Mouse (Mus musculus) brain, embryonic 18.5 days (tissue): Measurements from ENCODE around the gene 6430571L13Rik.
"Not testable (repeated sequence)": the region's sequence is repeated elsewhere in the genome, so short reads cannot be mapped to it uniquely, and the experiment has no call there.

ENCODE experiments used
- DNase-seq: peaks from one replicate; pipeline ENCODE4 v3.0.0-alpha.2; 2012; ENCODE audit warnings: low read depth, low spot score

The 6430571L13Rik gene

GRCm38 (mm10) chr9:107340267-107340859 is at the start of gene 6430571L13Rik:
Gene 6430571L13Rik, plus strand, starts transcription at chr9:107340602.
- peak; percentile 88 for DNase-seq

DNA sequence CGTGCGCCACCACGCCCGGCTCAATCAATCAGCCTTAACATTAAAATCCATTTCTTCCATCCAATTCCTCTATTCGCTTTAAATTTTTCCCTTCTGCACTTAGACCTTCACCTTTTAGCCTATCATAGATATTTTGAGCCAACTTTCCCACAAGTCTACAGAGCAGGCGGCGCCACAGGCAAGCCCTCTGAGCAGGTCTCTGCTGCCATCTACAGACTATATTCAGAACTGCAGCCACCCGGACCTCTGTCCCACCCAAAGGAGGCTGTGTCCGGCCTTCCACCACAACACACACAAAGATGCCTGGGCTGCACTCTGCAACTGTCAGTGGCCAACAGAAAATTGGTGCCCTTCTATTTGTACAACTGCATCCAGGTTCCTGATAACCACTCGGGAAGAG is 49.5 kb upstream of the 6430571L13Rik start:
- DNase-seq, result no peak

DNA sequence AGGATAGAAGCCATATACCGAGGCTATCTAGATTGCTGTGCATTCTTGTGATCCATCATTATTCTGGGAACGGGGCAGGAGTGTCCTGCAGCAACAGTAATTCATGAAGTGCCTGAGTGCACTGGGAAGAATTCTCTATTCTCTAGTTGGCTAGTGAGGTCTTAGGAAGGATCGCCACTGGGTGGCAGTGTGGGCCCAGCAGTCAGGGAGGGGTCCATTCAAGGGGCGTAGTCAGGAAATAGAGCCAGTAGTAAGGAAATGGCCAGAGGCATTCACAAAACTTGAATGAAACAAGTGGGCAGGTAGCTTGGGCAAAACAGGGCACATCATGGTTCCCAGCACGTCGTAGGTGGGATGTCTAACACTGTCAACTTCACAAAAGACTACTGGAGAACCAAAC is 46.2 kb upstream of the 6430571L13Rik start:
- DNase-seq, result no peak

- DNase-seq, result no peak
Observed at GRCm38 (mm10) chr9:107295616-107296015, 44.8 kb upstream of the 6430571L13Rik start.

DNA sequence AAGGTAGTCTGAATTCAATTTTAAA is 44.6 kb upstream of the 6430571L13Rik start, which contains the start of gene Cish:
Gene Cish, plus strand, starts transcription at position 11 of the 25 bp plus-strand sequence.
- no peak for DNase-seq

- no peak for DNase-seq
Observed at GRCm38 (mm10) chr9:107296041-107296440, 44.4 kb upstream of the 6430571L13Rik start.

GRCm38 (mm10) chr9:107296501-107296965 is 43.9 kb upstream of the 6430571L13Rik start:
- DNase-seq, result peak; percentile 84

DNA sequence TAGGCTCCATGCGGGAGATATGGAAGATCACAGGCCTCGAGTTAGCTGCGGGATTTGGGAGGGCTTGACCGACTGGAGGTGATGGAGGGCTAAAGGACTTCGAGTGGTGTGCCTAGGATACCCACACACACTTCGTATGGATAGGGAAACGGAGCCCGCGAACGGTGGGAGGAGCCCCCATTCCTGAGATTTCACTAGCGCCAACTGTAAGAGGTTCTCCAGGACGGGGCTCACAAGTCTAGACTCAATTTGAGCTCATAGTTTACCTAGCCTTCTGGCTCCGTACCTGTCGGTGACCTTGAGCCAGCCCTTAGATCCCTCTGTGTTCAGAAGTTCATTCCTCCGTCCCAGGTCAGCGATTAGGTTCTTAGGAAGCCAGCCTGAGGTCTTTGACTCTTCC is 43.3 kb upstream of the 6430571L13Rik start:
- DNase-seq, result no peak

- DNase-seq, result no peak
Observed at GRCm38 (mm10) chr9:107297658-107298057, 42.7 kb upstream of the 6430571L13Rik start.

- no peak for DNase-seq
Observed at GRCm38 (mm10) chr9:107298059-107298780, 42.2 kb upstream of the 6430571L13Rik start.

DNA sequence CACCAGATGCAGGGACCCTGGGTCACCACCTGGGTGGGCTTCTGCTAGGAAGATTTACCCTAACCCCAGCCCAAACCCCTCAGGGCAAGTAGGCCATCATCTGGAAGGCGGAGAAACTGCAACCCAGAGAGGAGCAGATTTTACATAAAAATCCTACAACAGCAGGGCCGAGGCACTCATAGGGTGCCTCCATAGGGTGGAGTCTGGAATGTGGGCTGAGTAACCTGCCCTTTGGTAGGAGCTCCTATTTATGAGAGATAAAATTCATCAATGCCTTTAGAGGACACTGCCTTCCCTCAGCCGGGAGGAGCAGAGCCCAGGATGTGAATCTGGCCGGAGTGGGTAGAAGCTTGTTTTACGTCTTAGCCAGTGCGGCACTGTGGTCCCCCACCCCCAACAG is 41.5 kb upstream of the 6430571L13Rik start:
- DNase-seq, result no peak

DNA sequence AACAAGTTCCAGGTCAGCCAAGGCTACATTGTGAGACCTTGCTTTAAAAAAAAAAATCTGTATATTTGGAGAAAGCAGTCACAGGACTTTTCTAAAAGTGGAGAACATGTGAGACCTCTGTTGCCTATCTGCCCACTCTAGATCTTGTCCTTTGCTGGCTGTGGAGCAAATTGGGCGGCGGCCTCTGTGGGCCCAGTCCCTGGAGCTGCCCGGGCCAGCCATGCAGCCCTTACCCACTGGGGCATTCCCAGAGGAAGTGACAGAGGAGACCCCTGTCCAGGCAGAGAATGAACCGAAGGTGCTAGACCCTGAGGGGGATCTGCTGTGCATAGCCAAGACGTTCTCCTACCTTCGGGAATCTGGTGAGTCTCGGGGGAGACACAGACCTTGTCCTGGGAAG is 40.6 kb upstream of the 6430571L13Rik start:
- DNase-seq, result no peak

DNA sequence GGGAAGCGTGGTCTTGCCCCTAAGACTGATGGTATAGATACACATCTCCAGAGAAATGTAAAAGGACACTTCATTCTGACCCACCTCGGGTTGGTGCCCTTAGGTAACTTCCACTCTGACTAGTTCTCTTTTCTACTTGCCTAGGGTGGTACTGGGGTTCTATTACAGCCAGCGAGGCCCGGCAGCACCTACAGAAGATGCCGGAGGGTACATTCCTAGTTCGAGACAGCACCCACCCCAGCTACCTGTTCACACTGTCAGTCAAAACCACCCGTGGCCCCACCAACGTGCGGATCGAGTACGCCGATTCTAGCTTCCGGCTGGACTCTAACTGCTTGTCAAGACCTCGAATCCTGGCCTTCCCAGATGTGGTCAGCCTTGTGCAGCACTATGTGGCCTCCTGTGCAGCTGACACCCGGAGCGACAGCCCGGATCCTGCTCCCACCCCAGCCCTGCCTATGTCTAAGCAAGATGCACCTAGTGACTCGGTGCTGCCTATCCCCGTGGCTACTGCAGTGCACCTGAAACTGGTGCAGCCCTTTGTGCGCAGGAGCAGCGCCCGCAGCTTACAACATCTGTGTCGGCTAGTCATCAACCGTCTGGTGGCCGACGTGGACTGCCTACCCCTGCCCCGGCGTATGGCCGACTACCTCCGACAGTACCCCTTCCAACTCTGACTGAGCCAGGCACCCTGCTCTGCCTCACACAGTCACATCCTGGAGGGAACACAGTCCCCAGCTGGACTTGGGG is 40.0 kb upstream of the 6430571L13Rik start:
- DNase-seq, result no peak

DNA sequence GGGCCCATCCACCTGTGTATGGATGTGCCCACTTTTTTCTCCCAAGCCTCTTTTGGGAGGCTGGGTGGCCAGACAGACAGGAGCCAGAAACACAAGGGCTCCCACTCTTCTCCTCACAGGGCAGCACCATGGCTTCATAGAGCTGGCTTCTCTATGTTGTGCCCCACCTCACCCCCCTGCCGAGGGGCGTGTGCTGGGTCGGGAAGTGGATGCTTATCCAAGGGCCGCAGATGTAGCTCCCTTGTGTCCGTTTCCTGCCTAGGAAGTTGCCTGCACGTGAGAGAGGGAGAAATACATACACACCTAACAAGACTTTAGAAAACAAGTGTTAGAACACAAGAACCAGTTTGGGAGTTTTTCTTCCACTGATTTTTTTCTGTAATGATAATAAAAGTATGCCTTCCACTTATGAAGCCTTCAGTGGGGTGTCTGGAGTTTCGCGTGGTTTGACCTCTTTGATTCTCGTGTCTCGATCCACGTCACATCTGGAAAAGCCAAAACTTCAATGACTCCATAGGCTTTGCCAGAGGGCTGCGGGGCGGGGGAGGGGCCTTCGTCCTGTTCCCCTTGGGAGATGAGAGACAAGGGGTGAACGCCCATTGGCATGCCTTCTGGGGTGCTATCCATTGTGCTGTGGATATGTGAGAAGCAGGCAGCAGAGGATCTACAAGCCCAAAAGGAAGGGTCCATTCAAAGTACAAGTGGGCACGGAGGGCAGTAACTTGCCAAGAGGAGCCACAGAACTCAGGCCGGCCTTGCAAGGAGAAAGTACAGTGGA is 38.7 kb upstream of the 6430571L13Rik start:
- DNase-seq, result no peak

- DNase-seq, result no peak
Observed at GRCm38 (mm10) chr9:107302592-107302991, 37.8 kb upstream of the 6430571L13Rik start.

DNA sequence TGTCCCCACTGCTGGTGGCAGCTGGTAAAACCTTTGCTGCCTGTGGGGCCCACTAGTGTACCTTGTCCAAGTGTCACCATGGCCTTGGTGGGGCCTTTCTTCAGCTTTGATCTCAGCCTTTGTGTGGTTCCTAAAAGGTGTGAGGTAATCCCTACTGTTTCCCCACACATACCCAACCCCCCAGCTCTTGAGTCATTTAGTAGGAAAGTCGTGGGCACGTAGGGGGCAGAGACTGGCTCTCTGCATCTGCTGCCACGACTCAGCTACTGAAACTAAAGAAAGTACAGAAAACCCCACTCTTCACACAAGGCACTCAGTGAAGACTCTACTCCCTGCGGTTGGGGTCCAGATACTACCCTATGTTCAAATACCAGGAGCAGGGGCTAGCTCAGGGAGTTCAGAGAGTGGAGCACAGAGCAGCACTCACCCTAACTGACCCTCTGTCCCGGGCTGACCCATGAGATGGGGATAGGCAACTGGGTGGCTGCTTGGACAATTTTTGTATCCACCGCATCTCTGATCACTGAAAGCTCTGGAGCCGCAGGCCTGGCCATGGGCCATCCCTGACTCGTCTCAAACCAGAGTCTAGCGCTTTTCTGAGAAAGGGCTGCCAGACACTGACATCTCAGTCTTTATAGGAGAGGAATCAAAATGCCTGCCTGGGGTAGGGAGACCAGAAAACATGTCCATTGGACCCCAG is 37.1 kb upstream of the 6430571L13Rik start:
- DNase-seq, result no peak

GRCm38 (mm10) chr9:107303900-107304299 is 36.5 kb upstream of the 6430571L13Rik start:
- DNase-seq, result no peak

- DNase-seq, result no peak
Observed at GRCm38 (mm10) chr9:107304383-107304782, 36.0 kb upstream of the 6430571L13Rik start.

DNA sequence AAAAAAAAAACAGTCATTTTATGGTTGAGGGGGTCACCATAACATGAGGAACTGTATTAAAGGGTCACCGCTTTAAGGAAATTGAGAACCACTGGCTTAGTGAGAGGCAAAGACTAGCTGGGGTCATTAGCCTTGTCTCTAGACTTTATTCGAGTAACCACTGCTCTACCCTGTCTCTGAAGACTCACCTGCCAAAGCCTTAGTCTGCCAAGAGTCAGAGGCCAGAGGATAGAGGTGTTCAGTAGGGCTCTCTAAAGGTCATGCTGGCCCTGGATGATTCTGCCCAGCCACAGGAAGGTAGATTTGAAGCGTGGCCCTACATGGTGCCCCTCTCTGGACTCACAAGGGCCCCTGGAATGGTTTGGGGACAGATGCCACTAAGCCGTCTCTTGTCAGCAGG is 35.4 kb upstream of the 6430571L13Rik start:
- DNase-seq, result no peak

GRCm38 (mm10) chr9:107305601-107306542 is 34.5 kb upstream of the 6430571L13Rik start:
- no peak for DNase-seq

- DNase-seq, result not testable (repeated sequence)
Observed at GRCm38 (mm10) chr9:107306673-107307072, 33.7 kb upstream of the 6430571L13Rik start.
